Mouse (Mus musculus) lung, embryonic 14.5 days (tissue): ENCODE measurements around the gene Tcp11. TPM values are rescaled to one million over a fixed set of nuclear protein-coding genes. Genes with fewer than 3 reads are reported as not detected.
A peak's percentile ranks its signal among the peaks of the same experiment; 100 is the strongest.

Experiments
- ATAC-seq: fragments of 200-750 bp; cut with Nextera tagmentation; 2 replicates; pipeline ENCODE4 v1.8.0; 2017; ENCODE audit warnings: mild to moderate bottlenecking, moderate TSS enrichment, moderate library complexity; ENCODE audit not compliant: insufficient read depth
- DNase-seq: peaks from one replicate; pipeline ENCODE4 v3.0.0-alpha.2; 2015
- H3K27ac ChIP-seq: fragments of 300-500 bp; sonication (generic); 2 replicates; pipeline ENCODE4 v1.5.1; 2014; ENCODE audit warnings: low read depth, mild to moderate bottlenecking, moderate library complexity
- H3K27me3 ChIP-seq: fragments of 300-500 bp; sonication (generic); 2 replicates; pipeline ENCODE4 v1.6.1; 2014; ENCODE audit warnings: low read length, control low read depth; ENCODE audit not compliant: insufficient read depth
- H3K36me3 ChIP-seq: fragments of 300-500 bp; sonication (generic); 2 replicates; pipeline ENCODE4 v1.6.1; 2014; ENCODE audit warnings: control low read depth; ENCODE audit not compliant: insufficient read depth
- H3K4me1 ChIP-seq: fragments of 300-500 bp; sonication (generic); 2 replicates; pipeline ENCODE4 v1.6.1; 2014; ENCODE audit warnings: antibody characterized with exemption, control low read depth; ENCODE audit not compliant: insufficient read depth
- H3K4me2 ChIP-seq: fragments of 300-500 bp; sonication (generic); 2 replicates; pipeline ENCODE4 v1.6.1; 2014; ENCODE audit warnings: mild to moderate bottlenecking
- H3K4me3 ChIP-seq: fragments of 300-500 bp; sonication (generic); 2 replicates; pipeline ENCODE4 v1.5.1; 2014; ENCODE audit warnings: low read depth, low read length
- H3K9ac ChIP-seq: fragments of 300-500 bp; sonication (generic); 2 replicates; pipeline ENCODE4 v1.6.1; 2014
- H3K9me3 ChIP-seq: fragments of 300-500 bp; sonication (generic); 2 replicates; pipeline ENCODE4 v1.6.1; 2016; ENCODE audit warnings: low read depth, low read length, control low read depth
- CTCF ChIP-seq: IDR thresholded peaks from 2 replicates; pipeline ENCODE4 v1.5.1; 2016; ENCODE audit warnings: antibody characterized with exemption, low read depth
- WGBS: fragments of 180-500 bp; shearing (Covaris S2); extraction: QIAGEN DNeasy Blood & Tissue Kit; methylation state at CpG from one replicate; pipeline ENCODE4 v1.1.7; 2014; 5-methylcytosine and 5-hydroxymethylcytosine counted together
- polyA plus RNA-seq: library from polyadenylated mRNA; unstranded; fragments of >200 nt; fragmentation: Nextera tagmentation; extraction: Ambion mirVana; gene quantifications from 2 replicates; pipeline ENCODE4 v1.2.1, GENCODE M21; 2014

Tcp11 gene
- polyA plus RNA-seq, 1 experiment from 2014 or later, result 2.0 TPM

DNA sequence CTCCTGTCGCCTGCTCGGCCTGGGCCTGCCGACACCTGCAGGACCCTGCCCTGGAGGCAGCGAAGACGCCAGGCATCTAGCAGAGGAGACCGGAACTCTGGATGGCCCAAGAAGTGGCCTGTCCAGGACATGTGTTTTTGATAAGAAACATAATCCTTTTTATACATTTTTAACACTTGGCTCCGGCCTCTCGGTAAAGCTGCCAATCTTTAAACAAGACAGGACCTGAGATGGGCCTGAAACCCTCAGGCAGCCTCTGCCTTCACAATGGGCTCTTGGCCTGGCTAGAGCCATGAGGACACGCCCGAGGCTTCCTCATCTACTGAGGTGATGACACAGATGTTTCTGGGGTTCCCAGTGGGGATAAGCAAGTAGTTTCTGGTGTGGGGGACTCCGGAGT lies 19.8 kb downstream of the Tcp11 start:
- no peak overlapping the region for H3K4me2 ChIP-seq
- TF ChIP-seq CTCF, result no peak
- no peak overlapping the region for H3K27ac ChIP-seq
- no peaks in the 10 kb centered on the region for H3K4me1 ChIP-seq
- no peaks in the 10 kb centered on the region for H3K9me3 ChIP-seq
- no peak for ATAC-seq
- peaks cover 56% of the 10 kb centered on the region for H3K36me3 ChIP-seq
- no peaks in the 10 kb centered on the region for H3K27me3 ChIP-seq
- DNase-seq, result no peak
- no peak overlapping the region for H3K9ac ChIP-seq
- 85% methylated on average over 11 of the region's 11 CpGs for WGBS
- no peak overlapping the region for H3K4me3 ChIP-seq

- H3K27ac ChIP-seq, result no peak overlapping the region
- no peak for TF ChIP-seq CTCF
- ATAC-seq, result no peak
- H3K4me3 ChIP-seq, result no peak overlapping the region
- no peak overlapping the region for H3K4me2 ChIP-seq
- H3K9ac ChIP-seq, result no peak overlapping the region
- peaks cover 72% of the 10 kb centered on the region for H3K36me3 ChIP-seq
- H3K9me3 ChIP-seq, result no peaks in the 10 kb centered on the region
- DNase-seq, result no peak
- WGBS, result 75% methylated on average over 13 of the region's 13 CpGs
- H3K27me3 ChIP-seq, result no peaks in the 10 kb centered on the region
- H3K4me1 ChIP-seq, result no peaks in the 10 kb centered on the region
Observed at GRCm38 (mm10) chr17:28058346-28058745, 22.1 kb downstream of the Tcp11 start.

DNA sequence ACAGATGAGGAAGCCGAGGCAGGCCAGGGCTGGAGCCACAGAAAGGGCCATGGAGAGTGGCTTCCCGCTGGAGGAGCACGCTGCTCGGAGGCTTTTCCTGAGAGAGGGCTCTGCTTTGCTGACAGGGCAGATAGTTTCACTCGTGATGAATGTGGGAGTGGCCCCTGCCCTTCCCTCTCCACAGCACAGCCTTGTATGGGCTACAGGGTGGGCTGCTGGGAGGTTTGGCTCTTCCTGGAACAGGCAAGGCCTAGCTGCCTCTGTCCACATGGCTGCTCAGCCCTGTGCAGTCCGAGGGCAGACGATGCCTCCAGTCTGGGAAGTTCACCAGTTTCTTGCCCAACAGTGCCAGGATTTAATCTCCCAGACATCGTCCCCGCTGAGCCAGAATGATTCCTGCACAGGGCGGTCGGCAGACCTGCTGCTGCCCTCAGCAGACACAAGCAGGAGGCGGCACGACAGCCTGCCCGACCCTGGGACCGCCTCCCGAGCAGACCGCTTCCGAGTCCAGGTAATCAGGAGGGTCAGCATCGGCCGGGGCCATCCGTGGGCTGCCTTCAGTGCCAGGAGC lies 28.1 kb downstream of the Tcp11 start:
- 77% methylated on average over 21 of the region's 21 CpGs for WGBS
- H3K27ac ChIP-seq, result no peak overlapping the region
- H3K4me1 ChIP-seq, result no peaks in the 10 kb centered on the region
- DNase-seq (no peak), ATAC-seq (no peak)
- no peaks in the 10 kb centered on the region for H3K9me3 ChIP-seq
- H3K4me2 ChIP-seq, result no peak overlapping the region
- no peak overlapping the region for H3K4me3 ChIP-seq
- H3K9ac ChIP-seq, result no peak overlapping the region
- no peak for TF ChIP-seq CTCF
- no peaks in the 10 kb centered on the region for H3K27me3 ChIP-seq
- H3K36me3 ChIP-seq, result peaks cover 71% of the 10 kb centered on the region

GRCm38 (mm10) chr17:28050210-28050609 lies 30.2 kb downstream of the Tcp11 start:
- no peak for TF ChIP-seq CTCF
- ATAC-seq (no peak), DNase-seq (no peak)
- Histone ChIP-seq H3K9me3 (no peaks in the 10 kb centered on the region), H3K4me3 (no peak overlapping the region), H3K36me3 (peaks cover 63% of the 10 kb centered on the region), H3K4me2 (no peak overlapping the region), H3K4me1 (no peaks in the 10 kb centered on the region), H3K9ac (no peak overlapping the region), H3K27me3 (no peaks in the 10 kb centered on the region), H3K27ac (no peak overlapping the region)
- 92% methylated on average over 8 of the region's 8 CpGs for WGBS

DNA sequence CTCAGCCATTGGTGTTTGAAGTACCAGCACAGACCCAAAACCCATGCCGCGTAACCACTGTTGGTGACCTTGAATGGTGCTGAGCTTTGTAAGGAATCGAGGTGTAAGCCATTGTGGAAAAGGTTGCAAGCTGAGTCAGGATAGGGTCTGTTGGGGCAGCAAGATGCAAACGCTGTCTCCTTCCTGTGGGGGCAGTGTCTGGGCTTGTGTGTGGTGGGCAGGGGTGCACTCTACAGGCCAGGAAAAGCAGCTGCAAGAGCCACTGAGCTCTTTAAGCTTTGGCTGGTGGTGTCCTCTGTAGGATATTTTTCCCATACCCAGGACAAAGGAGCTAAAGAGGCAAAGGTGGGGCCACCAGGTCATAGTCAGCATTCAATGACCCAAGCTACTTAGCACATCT lies 32.0 kb downstream of the Tcp11 start:
- Histone ChIP-seq H3K4me2 (no peak overlapping the region), H3K27me3 (no peaks in the 10 kb centered on the region), H3K27ac (no peak overlapping the region), H3K36me3 (peaks cover 49% of the 10 kb centered on the region; the same call in 1 of the 2 replicates), H3K9ac (no peak overlapping the region), H3K4me3 (no peak overlapping the region), H3K4me1 (no peaks in the 10 kb centered on the region), H3K9me3 (no peaks in the 10 kb centered on the region)
- 49% methylated on average over 4 of the region's 4 CpGs for whole genome bisulfite sequencing
- ATAC-seq, result peak; percentile 83
- DNase-seq, result peak; percentile 79
- TF ChIP-seq CTCF, result peak; percentile 98

DNA sequence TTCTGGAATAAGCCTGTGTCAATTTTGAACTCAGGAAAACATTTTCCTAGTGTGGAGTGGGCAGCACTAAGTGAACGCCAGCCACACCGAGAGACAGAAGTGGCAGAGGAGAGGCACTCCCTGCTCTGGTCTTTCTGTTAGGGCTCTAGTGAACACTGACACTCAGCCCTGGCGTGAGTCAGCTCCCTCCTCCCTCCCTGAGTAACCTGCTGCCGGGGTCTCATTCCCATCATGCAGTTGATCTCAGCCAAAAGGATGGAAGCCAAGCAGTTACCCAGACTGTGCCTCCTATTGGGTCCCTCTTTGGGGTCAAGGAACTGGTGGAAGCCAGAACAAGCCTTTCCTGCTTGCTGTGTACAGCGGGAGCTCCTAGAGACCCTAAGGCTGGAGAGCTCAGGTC lies 32.9 kb downstream of the Tcp11 start:
- TF ChIP-seq CTCF, result no peak
- no peaks in the 10 kb centered on the region for H3K4me1 ChIP-seq
- H3K27ac ChIP-seq, result no peak overlapping the region
- DNase-seq, result no peak
- H3K9me3 ChIP-seq, result no peaks in the 10 kb centered on the region
- H3K4me2 ChIP-seq, result no peak overlapping the region
- no peak overlapping the region for H3K4me3 ChIP-seq
- H3K27me3 ChIP-seq, result no peaks in the 10 kb centered on the region
- 73% methylated on average over 5 of the region's 5 CpGs for WGBS
- no peak overlapping the region for H3K9ac ChIP-seq
- H3K36me3 ChIP-seq, result peaks cover 49% of the 10 kb centered on the region; the same call in 1 of the 2 replicates
- no peak for ATAC-seq

DNA sequence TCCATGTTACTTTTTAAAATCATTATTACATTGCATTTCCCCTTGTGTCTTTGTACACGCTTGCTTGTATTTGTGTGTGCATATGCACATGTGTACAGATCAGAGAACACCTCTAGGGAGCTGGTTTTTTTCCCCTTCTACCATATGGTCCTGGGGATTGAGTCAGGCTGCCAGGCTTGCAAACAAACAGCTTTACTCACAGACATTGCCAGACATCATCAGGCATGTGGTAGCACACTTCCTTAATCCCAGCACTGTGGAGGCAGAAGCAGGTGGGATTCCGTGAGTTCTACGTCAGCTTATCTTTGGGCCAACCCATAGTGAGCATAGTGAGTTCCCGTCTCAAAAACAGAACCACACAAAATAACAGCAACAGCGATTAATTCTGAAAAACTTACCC lies 33.4 kb downstream of the Tcp11 start:
- WGBS, result 89% methylated on average over 5 of the region's 5 CpGs
- no peak for DNase-seq
- TF ChIP-seq CTCF, result no peak
- ATAC-seq, result no peak
- Histone ChIP-seq H3K9ac (no peak overlapping the region), H3K4me3 (no peak overlapping the region), H3K4me2 (no peak overlapping the region), H3K27ac (no peak overlapping the region), H3K27me3 (no peaks in the 10 kb centered on the region), H3K4me1 (no peaks in the 10 kb centered on the region), H3K36me3 (peaks cover 47% of the 10 kb centered on the region; the same call in 1 of the 2 replicates), H3K9me3 (no peaks in the 10 kb centered on the region)
